Mouse (Mus musculus) small intestine, adult 2 months (tissue): ENCODE measurements around the gene Dnajc30. TPM values are rescaled to one million over a fixed set of nuclear protein-coding genes. Genes with fewer than 3 reads are reported as not detected.

ENCODE experiments used
- H3K27ac ChIP-seq: fragments of 200-500 bp; 2 replicates; pipeline ENCODE4 v1.5.1; 2012; ENCODE audit warnings: low read depth, low read length, control low read depth, inconsistent platforms; ENCODE audit not compliant: insufficient read depth
- H3K27me3 ChIP-seq: fragments of 200-500 bp; 2 replicates; pipeline ENCODE4 v1.6.1; 2012; ENCODE audit warnings: mild to moderate bottlenecking, moderate library complexity, low read length, inconsistent platforms; ENCODE audit not compliant: control insufficient read depth, insufficient read depth
- H3K36me3 ChIP-seq: fragments of 200-500 bp; 2 replicates; pipeline ENCODE4 v1.6.1; 2012; ENCODE audit warnings: mild to moderate bottlenecking, low read length, control low read depth, inconsistent platforms; ENCODE audit not compliant: control insufficient read depth, insufficient read depth
- H3K4me1 ChIP-seq: fragments of 200-500 bp; 2 replicates; pipeline ENCODE4 v1.6.1; 2012; ENCODE audit warnings: low read length, inconsistent platforms, mixed read lengths; ENCODE audit not compliant: control insufficient read depth, insufficient read depth, insufficient read length
- H3K4me3 ChIP-seq: fragments of 200-500 bp; 2 replicates; pipeline ENCODE4 v1.5.1; 2012; ENCODE audit warnings: low read depth, mild to moderate bottlenecking, control low read depth, inconsistent platforms, low read length, moderate library complexity
- CTCF ChIP-seq: fragments of 200-500 bp; IDR thresholded peaks from 2 replicates; pipeline ENCODE4 v1.5.1; 2012; ENCODE audit warnings: low read depth, mild to moderate bottlenecking, control low read depth, inconsistent platforms, low read length, moderate library complexity, mixed read lengths; ENCODE audit not compliant: insufficient replicate concordance, insufficient read length; ENCODE audit errors: extremely low read depth
- POLR2A ChIP-seq: fragments of 200-500 bp; IDR thresholded peaks from 2 replicates; pipeline ENCODE4 v1.6.1; 2012; ENCODE audit warnings: low read depth, mild to moderate bottlenecking, control low read depth, inconsistent platforms, low read length, moderate library complexity
- WGBS: fragments of 180-500 bp; shearing (Covaris S2); methylation state at CpG from one replicate; pipeline ENCODE4 v1.1.7; 2018; 5-methylcytosine and 5-hydroxymethylcytosine counted together
- polyA plus RNA-seq: library from polyadenylated mRNA; depleted of rRNA; stranded (reverse); fragments of >200 nt; gene quantifications from 2 replicates; pipeline ENCODE4 v1.2.3, GENCODE M21; 2012; rRNA removed

Dnajc30 gene
- polyA plus RNA-seq, 1 experiment, result 46.4 TPM

DNA sequence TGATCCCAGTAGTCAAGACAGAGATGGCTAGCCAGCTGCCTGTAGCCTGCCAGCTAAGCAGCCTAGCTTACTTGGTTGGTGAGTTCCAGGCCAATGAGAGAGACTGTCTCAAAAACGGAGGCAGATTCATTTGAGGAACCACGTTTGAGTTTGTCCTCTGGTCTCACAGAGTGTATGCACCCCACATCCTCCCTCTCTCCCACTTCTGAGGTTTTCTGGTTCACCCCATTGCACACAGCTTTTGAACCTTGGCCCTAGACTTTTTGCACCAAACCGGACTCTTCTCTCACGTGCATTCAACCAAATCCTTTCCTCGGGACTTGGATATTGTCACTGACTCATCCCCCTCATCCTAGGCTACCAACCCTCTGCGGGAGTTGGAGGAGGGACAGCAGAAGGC is 46.0 kb downstream of the Dnajc30 start:
- Histone ChIP-seq H3K4me3 (no peak overlapping the region), H3K27me3 (no peaks in the 10 kb centered on the region), H3K36me3 (peaks cover 11% of the 10 kb centered on the region), H3K4me1 (peaks cover 14% of the 10 kb centered on the region), H3K27ac (no peak overlapping the region)
- no peak for TF ChIP-seq POLR2A
- WGBS, result 39% methylated on average over 6 of the region's 6 CpGs

DNA sequence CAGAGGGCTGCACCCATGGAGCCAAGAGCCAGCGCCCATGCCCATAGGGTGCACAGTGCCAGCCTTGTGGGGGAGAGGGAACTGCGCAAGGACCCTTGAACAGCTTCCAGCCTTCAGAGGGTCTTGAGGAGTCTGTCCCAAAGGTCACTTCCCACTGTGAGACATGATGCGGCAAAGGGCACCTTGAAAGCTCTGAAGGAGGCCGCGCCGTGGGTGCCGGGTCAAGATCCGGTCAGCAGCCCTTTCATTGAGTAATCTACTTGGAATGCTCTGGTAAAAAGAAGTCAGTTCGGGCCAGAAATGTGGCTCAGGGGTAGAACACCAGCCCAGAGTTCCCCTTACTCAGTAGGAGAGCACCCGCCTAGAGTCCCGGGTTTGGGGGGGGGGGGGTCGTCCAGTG is 49.8 kb downstream of the Dnajc30 start:
- TF ChIP-seq CTCF, result no peak
- TF ChIP-seq POLR2A, result no peak
- H3K27me3 ChIP-seq, result no peaks in the 10 kb centered on the region
- H3K4me1 ChIP-seq, result peaks cover 22% of the 10 kb centered on the region
- H3K36me3 ChIP-seq, result peaks cover 15% of the 10 kb centered on the region
- H3K27ac ChIP-seq, result no peak overlapping the region
- H3K4me3 ChIP-seq, result no peak overlapping the region
- 92% methylated on average over 12 of the region's 12 CpGs for WGBS

DNA sequence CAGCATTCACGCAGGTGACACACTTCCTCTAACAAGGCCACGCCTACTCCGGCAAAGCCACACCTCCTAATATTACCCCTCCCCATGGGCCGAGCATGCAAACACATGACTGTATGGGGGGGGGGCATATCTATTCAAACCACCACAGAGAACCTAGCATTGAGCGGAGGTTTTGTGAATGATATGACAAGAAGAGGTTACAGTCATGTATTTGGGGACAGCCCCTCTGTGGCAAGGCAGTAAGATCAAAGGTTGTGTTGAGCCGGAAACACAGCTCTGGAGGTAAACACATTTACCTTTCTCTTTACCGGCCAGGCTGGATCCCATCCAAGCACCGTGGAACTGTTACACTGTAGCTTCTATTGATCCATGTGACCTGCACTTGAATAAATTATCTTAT is 51.2 kb downstream of the Dnajc30 start:
- Histone ChIP-seq H3K36me3 (peaks cover 15% of the 10 kb centered on the region), H3K27ac (peak overlapping the region; percentile 70), H3K4me3 (no peak overlapping the region), H3K4me1 (peaks cover 19% of the 10 kb centered on the region), H3K27me3 (no peaks in the 10 kb centered on the region)
- TF ChIP-seq POLR2A (no peak), CTCF (no peak)
- 22% methylated on average over 8 of the region's 8 CpGs for WGBS

Other genes with a start within 250 kb of the Dnajc30 start
- not detected in 2 replicates for gene Tmem270, start 157.5 kb upstream of the Dnajc30 start, polyA plus RNA-seq
- not detected in 2 replicates for gene Cldn13, start 148.7 kb upstream of the Dnajc30 start, polyA plus RNA-seq
- gene Mettl27, start 131.8 kb upstream of the Dnajc30 start, polyA plus RNA-seq, result 8.2 and 21.4 TPM in 2 replicates
- 112 and 571 TPM in 2 replicates for gene Cldn4, start 117.3 kb upstream of the Dnajc30 start, polyA plus RNA-seq
- 1,043 and 2,448 TPM in 2 replicates for gene Cldn3, start 78.0 kb upstream of the Dnajc30 start, polyA plus RNA-seq
- 48.1 and 90.7 TPM in 2 replicates for gene Abhd11, start 55.0 kb upstream of the Dnajc30 start, polyA plus RNA-seq
- 4.6 and 5.1 TPM in 2 replicates for gene Stx1a, start 40.7 kb upstream of the Dnajc30 start, polyA plus RNA-seq
- gene Bud23, start 757 bp downstream of the Dnajc30 start, polyA plus RNA-seq, result 31.2 and 43.7 TPM in 2 replicates
- gene Vps37d, start 14.1 kb downstream of the Dnajc30 start, polyA plus RNA-seq, result 3.0 and 7.0 TPM in 2 replicates
- 190 and 304 TPM in 2 replicates for gene Mlxipl, start 25.7 kb downstream of the Dnajc30 start, polyA plus RNA-seq
- gene Tbl2, start 85.5 kb downstream of the Dnajc30 start, polyA plus RNA-seq, result 4.8 and 5.3 TPM in 2 replicates
- gene Bcl7b, start 104.1 kb downstream of the Dnajc30 start, polyA plus RNA-seq, result 12.1 and 28.4 TPM in 2 replicates
- 6.9 and 14.7 TPM in 2 replicates for gene Baz1b, start 123.1 kb downstream of the Dnajc30 start, polyA plus RNA-seq
- gene Fzd9, start 187.0 kb downstream of the Dnajc30 start, polyA plus RNA-seq, result 2.2 and 8.7 TPM in 2 replicates